Mouse (Mus musculus): ENCODE measurements at regions not wholly inside any gene's neighbourhood (a gene's known extent, or its start where the extent isn't known, plus 50 kb on each side); places are given as distances from the start of the nearest gene placed in this dataset.
A peak's percentile ranks its signal among the peaks of the same experiment; 100 is the strongest.

- DNase-seq (ENCODE audit: low spot score): no peak
Observed at GRCm38 (mm10) chr1:169872865-169873264, 55.6 kb upstream of the Ccdc190 start.

- DNase-seq (ENCODE audit: low spot score): no peak
Observed at GRCm38 (mm10) chr1:169868636-169869035, 59.8 kb upstream of the Ccdc190 start.

GRCm38 (mm10) chr1:169867453-169867852, 61.0 kb upstream of the Ccdc190 start:
- no peak for DNase-seq (ENCODE audit: low spot score)

GRCm38 (mm10) chr1:169866840-169867239, 61.6 kb upstream of the Ccdc190 start:
- no peak for DNase-seq (ENCODE audit: low spot score)

- no peak for DNase-seq (ENCODE audit: low spot score)
Observed at GRCm38 (mm10) chr1:169859041-169859440, 69.4 kb upstream of the Ccdc190 start.

GRCm38 (mm10) chr1:169851663-169852062, 76.8 kb upstream of the Ccdc190 start:
- no peak for DNase-seq (ENCODE audit: low spot score)

GRCm38 (mm10) chr1:169848254-169849015, 80.0 kb upstream of the Ccdc190 start:
- no peak for DNase-seq (ENCODE audit: low spot score)

- no peak for DNase-seq (ENCODE audit: low spot score)
Observed at GRCm38 (mm10) chr1:169842490-169842889, 86.0 kb upstream of the Ccdc190 start.

- no peak for DNase-seq (ENCODE audit: low spot score)
Observed at GRCm38 (mm10) chr1:169840948-169841347, 87.5 kb upstream of the Ccdc190 start.

- DNase-seq (ENCODE audit: low spot score): no peak
Observed at GRCm38 (mm10) chr1:169840056-169840728, 88.3 kb upstream of the Ccdc190 start.

GRCm38 (mm10) chr1:169833385-169833784, 85.9 kb upstream of the Rgs4 start:
- DNase-seq (ENCODE audit: low spot score): no peak

GRCm38 (mm10) chr1:169831326-169832066, 84.1 kb upstream of the Rgs4 start:
- no peak for DNase-seq (ENCODE audit: low spot score)

GRCm38 (mm10) chr1:169830596-169830995, 83.2 kb upstream of the Rgs4 start:
- no peak for DNase-seq (ENCODE audit: low spot score)

- DNase-seq (ENCODE audit: low spot score): no peak
Observed at GRCm38 (mm10) chr1:169822034-169822433, 74.6 kb upstream of the Rgs4 start.

GRCm38 (mm10) chr1:169819404-169819949, 72.0 kb upstream of the Rgs4 start:
- DNase-seq (ENCODE audit: low spot score): no peak

GRCm38 (mm10) chr1:169816939-169817338, 69.5 kb upstream of the Rgs4 start:
- no peak for DNase-seq (ENCODE audit: low spot score)

GRCm38 (mm10) chr1:169812512-169813101, 65.2 kb upstream of the Rgs4 start:
- no peak for DNase-seq (ENCODE audit: low spot score)

GRCm38 (mm10) chr1:169803428-169804138, 56.1 kb upstream of the Rgs4 start:
- DNase-seq (ENCODE audit: low spot score): peak; percentile 3

- DNase-seq (ENCODE audit: low spot score): no peak
Observed at GRCm38 (mm10) chr1:169802868-169803267, 55.4 kb upstream of the Rgs4 start.

- no peak for DNase-seq (ENCODE audit: low spot score)
Observed at GRCm38 (mm10) chr1:169802053-169802830, 54.8 kb upstream of the Rgs4 start.
